Mouse (Mus musculus) megakaryocyte, adult 5-6 weeks (primary cell): Measurements from ENCODE around the gene Vmn1r118. TPM values are rescaled to one million over a fixed set of nuclear protein-coding genes. Genes with fewer than 3 reads are reported as not detected.
"Not testable (repeated sequence)": the region's sequence is repeated elsewhere in the genome, so short reads cannot be mapped to it uniquely, and the experiment has no call there.

Source experiments
- ATAC-seq: 2 replicates; pipeline ENCODE4 v1.8.0; 2016; ENCODE audit warnings: mild to moderate bottlenecking, inconsistent platforms; ENCODE audit not compliant: poor library complexity, severe bottlenecking
- total RNA-seq, 2 experiments: library from RNA; stranded (forward) in 1 of 2; stranded (reverse) in 1 of 2; fragments of 153-499, 151-499 nt in 1 of 2; fragments of 221-1000, 200-1000 nt in 1 of 2; gene quantifications; 2 replicates each; pipeline versions ENCODE4 v1.2.3 to v1.2.4; 2015 to 2017

Vmn1r118 gene
- not detected in 2 replicates for total RNA-seq (2015)
- total RNA-seq (2017), result not detected in 2 replicates

GRCm38 (mm10) chr7:20912247-20912646 lies at the start of gene Vmn1r118:
TSS of gene Vmn1r118 (minus strand) at chr7:20912347.
- ATAC-seq, result not testable (repeated sequence)

- ATAC-seq, result not testable (repeated sequence)
Measured at GRCm38 (mm10) chr7:20884021-20884420, 28.1 kb downstream of the Vmn1r118 start, which contains the start of gene Vmn1r117. TSS of gene Vmn1r117 (minus strand) at chr7:20884121.

DNA sequence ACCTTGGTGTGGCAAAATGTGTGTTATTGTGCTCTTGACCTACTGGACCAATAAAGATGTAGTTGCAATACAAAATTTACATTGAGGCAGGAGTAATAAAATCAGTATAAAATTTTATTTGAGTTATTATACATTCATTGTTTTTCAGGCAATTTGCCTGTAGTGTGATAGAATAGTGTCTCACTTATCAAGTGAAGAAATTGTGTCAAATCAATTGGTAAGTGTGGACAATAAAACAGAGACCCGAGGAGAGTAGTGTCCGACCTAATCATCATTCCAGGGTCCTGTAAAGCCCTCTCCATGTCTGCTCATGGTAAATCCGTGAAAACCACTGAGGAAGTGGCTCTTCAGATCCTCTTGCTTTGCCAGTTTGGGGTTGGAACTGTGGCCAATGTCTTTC lies 40.2 kb downstream of the Vmn1r118 start, which contains the start of gene Vmn1r116:
Vmn1r116 (plus strand) TSS at position 301 of the 400 bp plus-strand sequence.
- not testable (repeated sequence) for ATAC-seq

Other genes starting within 250 kb of the Vmn1r118 start
- not detected in 2 replicates for gene Vmn1r107, start 243.4 kb downstream of the Vmn1r118 start, total RNA-seq (2015)
- not detected in 2 replicates for gene Vmn1r107, start 243.4 kb downstream of the Vmn1r118 start, total RNA-seq (2017)
- gene Vmn1r111, start 209.1 kb downstream of the Vmn1r118 start, total RNA-seq (2015), result not detected in 2 replicates
- not detected in 2 replicates for gene Vmn1r111, start 209.1 kb downstream of the Vmn1r118 start, total RNA-seq (2017)
- gene Gm10668, start 181.7 kb downstream of the Vmn1r118 start, total RNA-seq (2015), result not detected in 2 replicates
- not detected in 2 replicates for gene Gm10668, start 181.7 kb downstream of the Vmn1r118 start, total RNA-seq (2017)
- not detected in 2 replicates for gene Vmn1r112, start 141.2 kb downstream of the Vmn1r118 start, total RNA-seq (2015)
- not detected in 2 replicates for gene Vmn1r112, start 141.2 kb downstream of the Vmn1r118 start, total RNA-seq (2017)
- gene Vmn1r113, start 125.1 kb downstream of the Vmn1r118 start, total RNA-seq (2015), result not detected in 2 replicates
- gene Vmn1r113, start 125.1 kb downstream of the Vmn1r118 start, total RNA-seq (2017), result not detected in 2 replicates
- not detected in 2 replicates for gene Vmn1r114, start 100.2 kb downstream of the Vmn1r118 start, total RNA-seq (2015)
- not detected in 2 replicates for gene Vmn1r114, start 100.2 kb downstream of the Vmn1r118 start, total RNA-seq (2017)
- gene Vmn1r115, start 67.4 kb downstream of the Vmn1r118 start, total RNA-seq (2015), result not detected in 2 replicates
- not detected in 2 replicates for gene Vmn1r115, start 67.4 kb downstream of the Vmn1r118 start, total RNA-seq (2017)
- not detected in 2 replicates for gene Vmn1r116, start 40.1 kb downstream of the Vmn1r118 start, total RNA-seq (2015)
- not detected in 2 replicates for gene Vmn1r116, start 40.1 kb downstream of the Vmn1r118 start, total RNA-seq (2017)
- not detected in 2 replicates for gene Vmn1r117, start 28.2 kb downstream of the Vmn1r118 start, total RNA-seq (2015)
- gene Vmn1r117, start 28.2 kb downstream of the Vmn1r118 start, total RNA-seq (2017), result not detected in 2 replicates
- gene Vmn1r119, start 100.1 kb upstream of the Vmn1r118 start, total RNA-seq (2015), result not detected in 2 replicates
- not detected in 2 replicates for gene Vmn1r119, start 100.1 kb upstream of the Vmn1r118 start, total RNA-seq (2017)
- not detected in 2 replicates for gene Vmn1r120, start 141.4 kb upstream of the Vmn1r118 start, total RNA-seq (2015)
- gene Vmn1r120, start 141.4 kb upstream of the Vmn1r118 start, total RNA-seq (2017), result not detected in 2 replicates
- gene Vmn1r121, start 186.2 kb upstream of the Vmn1r118 start, total RNA-seq (2015), result not detected in 2 replicates
- gene Vmn1r121, start 186.2 kb upstream of the Vmn1r118 start, total RNA-seq (2017), result not detected in 2 replicates
- gene Vmn1r122, start 221.8 kb upstream of the Vmn1r118 start, total RNA-seq (2015), result not detected in 2 replicates
- not detected in 2 replicates for gene Vmn1r122, start 221.8 kb upstream of the Vmn1r118 start, total RNA-seq (2017)
- gene Vmn1r123, start 249.8 kb upstream of the Vmn1r118 start, total RNA-seq (2015), result not detected in 2 replicates
- not detected in 2 replicates for gene Vmn1r123, start 249.8 kb upstream of the Vmn1r118 start, total RNA-seq (2017)